Mouse (Mus musculus) skeletal muscle tissue, adult 2 months (tissue): ENCODE results near the gene Ppp2ca.
"Not testable (repeated sequence)": the region's sequence is repeated elsewhere in the genome, so short reads cannot be mapped to it uniquely, and the experiment has no call there.

Source experiments
- DNase-seq: peaks from one replicate; pipeline ENCODE4 v3.0.0-alpha.2; 2012; ENCODE audit warnings: low read depth, low spot score

Gene Ppp2ca

DNA sequence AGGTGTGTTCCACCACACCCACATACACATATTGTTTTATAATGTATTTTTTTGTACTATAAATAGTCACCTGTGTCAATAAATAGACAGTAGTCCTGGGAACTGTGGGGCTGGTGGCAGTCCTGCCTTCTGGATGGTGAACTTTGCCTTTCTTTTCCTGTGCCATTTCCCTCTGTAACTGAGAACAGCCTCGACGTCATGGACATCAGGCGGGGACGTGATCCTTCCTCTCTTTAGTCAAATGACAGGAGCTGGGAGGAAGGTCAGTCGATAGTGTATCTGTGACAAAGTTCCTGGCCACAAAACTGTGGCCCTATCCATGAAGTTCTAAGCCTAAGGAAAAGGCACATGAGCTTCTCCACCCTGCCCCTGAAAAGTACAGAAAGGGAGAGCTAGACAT is 3.9 kb upstream of the Ppp2ca start:
- DNase-seq = peak; percentile 69

GRCm38 (mm10) chr11:52097016-52097415 is 1.5 kb upstream of the Ppp2ca start:
- DNase-seq = no peak

DNA sequence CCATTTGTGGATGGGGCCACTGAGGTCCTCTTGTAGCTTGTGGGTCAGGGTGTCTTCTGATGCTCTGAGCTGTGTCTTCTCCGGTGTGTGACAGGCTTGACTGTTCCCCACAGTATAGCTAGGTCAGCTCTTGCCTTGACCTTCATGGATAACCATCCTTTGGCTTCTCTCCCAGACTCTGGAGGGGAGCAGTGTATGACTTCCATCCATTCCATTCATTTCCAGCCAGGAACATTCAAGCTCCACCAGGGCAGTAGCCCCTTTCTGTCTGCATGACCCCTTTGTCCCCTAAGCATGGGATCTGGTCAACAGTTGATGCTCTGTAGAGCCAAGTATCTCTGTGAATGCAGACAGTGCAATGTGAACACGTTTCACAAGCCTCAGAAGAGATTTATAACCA is 885 bp upstream of the Ppp2ca start:
- peak; percentile 33 for DNase-seq

GRCm38 (mm10) chr11:52099031-52099761 is 715 bp downstream of the Ppp2ca start:
- peak; percentile 48 for DNase-seq

DNA sequence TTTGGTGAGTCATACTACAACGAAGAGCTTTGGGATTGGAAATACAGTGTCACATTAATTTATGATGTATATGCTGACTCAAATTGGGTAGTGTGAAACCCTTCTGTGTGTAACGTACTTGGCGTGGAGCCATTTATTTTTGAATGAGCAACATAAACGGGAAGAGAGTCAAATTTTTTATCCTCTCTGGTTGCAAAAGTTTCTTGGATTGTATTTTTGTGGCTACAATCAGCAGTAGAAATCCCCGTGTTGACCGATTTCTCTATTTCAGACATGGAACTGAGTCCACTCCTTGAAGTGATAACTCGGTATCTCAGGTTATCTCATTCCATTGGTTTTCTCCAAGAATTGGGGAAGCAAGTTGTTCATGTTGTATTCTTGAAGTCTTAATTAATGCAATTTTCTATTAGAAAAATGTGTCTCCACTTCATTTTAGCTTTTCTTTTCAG is 1.3 kb downstream of the Ppp2ca start:
- no peak for DNase-seq

DNA sequence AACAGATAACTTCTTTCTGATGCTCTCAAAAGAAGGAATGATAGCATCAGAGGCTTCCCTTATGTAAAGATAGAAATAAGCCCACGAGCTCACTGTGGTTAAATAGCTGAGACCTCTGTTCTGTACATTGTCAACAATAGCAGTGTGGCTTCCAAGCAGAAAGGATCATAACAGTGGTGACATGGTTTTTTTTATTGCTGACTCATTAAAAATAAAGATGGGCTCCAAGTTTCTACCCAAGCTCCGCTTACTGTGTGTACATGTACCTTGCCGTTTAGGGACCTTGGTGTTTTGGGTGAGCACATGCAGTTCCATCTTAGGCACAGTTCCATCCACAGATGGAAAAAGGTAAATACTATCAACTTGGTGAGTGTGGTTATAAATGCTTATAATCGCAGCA is 4.5 kb downstream of the Ppp2ca start:
- no peak for DNase-seq

- no peak for DNase-seq
These were observed 7.0 kb downstream of the Ppp2ca start for GRCm38 (mm10) chr11:52105503-52105902.

DNA sequence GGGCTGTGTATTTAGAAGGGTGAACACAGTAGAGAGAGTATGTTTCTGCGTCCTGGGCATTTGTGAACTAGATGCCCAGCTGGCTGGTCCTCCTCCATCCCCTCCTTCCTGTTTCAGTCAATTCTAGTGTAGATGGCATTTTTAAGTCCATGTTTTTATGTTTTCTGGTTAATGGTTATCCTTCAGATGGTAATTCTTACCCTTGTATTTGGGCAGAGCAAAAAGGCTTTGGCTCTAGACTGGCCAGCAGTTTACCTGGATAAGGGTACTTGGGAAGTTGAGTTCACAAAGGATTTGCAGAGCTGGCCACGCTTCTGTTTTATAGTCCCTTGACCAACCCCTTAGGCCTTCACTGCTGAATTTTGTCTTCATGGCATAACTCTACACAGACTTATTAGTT is 7.6 kb downstream of the Ppp2ca start:
- no peak for DNase-seq

DNA sequence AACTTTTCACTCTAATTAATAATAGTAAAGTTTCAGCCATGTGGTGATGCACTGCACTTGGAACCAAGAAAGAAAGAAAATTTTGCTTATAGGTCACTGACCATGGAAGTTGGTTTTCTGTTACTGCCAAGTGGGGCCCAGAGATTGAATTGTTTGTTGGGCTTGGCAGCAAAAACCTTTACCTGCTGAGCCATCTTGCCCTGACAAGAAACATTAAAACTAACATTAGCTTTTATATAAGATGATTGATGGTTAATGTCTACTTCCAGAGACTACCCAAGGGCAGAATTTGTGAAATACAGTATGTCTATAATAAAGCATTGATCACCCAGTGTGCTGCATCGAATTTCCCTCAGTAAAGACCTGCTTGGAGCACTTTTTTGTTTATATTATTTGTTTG is 8.0 kb downstream of the Ppp2ca start:
- no peak for DNase-seq

- no peak for DNase-seq
These were observed 10.3 kb downstream of the Ppp2ca start for GRCm38 (mm10) chr11:52108796-52109195.

- DNase-seq = no peak
These were observed 10.9 kb downstream of the Ppp2ca start for GRCm38 (mm10) chr11:52109421-52109820.

DNA sequence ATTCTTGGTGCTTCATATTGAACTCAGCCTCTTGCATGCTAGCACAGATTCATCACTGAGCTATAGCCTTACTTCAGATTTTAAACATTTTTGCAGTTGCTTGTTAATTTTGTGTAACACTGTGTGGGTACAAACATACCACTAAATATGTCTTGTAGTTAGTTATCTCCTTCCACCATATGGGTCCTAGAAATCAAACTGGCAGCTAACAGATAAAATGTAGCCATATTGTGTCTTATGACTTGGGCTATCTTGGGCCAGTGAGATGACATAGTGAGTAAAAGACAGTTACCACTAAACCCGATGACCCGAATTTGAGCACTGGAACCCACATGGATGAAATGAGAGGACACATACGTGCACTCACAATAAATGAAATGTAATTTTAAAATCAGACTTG is 17.0 kb downstream of the Ppp2ca start:
- DNase-seq = no peak

DNA sequence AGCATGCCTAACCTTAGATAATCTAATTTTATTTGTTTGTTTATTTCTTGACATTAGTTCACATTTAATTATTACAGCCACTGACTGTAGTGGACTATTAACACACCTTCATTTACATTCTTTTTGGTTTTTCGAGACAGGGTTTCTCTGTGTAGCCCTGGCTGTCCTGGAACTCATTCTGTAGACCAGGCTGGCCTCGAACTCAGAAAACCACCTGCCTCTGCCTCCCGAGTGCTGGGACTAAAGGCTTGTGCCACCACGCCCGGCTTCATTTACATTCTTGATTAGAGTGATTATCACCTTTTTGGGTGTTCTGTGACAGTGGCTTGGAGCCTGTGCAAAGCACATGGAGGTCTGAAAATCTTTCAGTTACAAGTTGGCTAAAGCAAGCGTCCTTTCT is 17.6 kb downstream of the Ppp2ca start:
- DNase-seq = not testable (repeated sequence)

DNA sequence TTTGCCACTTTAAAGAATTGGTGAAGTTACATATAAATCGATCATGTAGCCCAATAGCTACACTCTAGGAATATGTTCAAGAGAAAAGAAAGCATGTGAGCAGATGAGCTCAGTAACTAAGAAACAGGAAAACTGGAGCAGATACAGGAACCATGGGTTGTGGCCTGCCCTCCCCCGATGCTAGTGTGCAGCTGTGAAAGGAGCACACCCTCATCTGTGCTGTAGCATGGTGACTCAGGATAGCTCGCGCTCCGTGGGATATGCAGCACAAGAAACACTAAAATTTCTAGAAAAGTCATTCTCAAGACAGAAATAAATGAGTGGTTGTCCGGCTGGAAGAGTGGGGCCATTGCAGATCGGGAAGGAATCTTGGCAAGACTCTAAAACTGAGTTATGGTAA is 18.7 kb downstream of the Ppp2ca start:
- no peak for DNase-seq

GRCm38 (mm10) chr11:52120415-52120814 is 21.9 kb downstream of the Ppp2ca start:
- not testable (repeated sequence) for DNase-seq

- DNase-seq = no peak
These were observed 23.6 kb downstream of the Ppp2ca start for GRCm38 (mm10) chr11:52122045-52122444.

- DNase-seq = no peak
These were observed 26.0 kb downstream of the Ppp2ca start for GRCm38 (mm10) chr11:52124468-52124867.

- DNase-seq = no peak
These were observed 28.7 kb downstream of the Ppp2ca start for GRCm38 (mm10) chr11:52127169-52127568.

DNA sequence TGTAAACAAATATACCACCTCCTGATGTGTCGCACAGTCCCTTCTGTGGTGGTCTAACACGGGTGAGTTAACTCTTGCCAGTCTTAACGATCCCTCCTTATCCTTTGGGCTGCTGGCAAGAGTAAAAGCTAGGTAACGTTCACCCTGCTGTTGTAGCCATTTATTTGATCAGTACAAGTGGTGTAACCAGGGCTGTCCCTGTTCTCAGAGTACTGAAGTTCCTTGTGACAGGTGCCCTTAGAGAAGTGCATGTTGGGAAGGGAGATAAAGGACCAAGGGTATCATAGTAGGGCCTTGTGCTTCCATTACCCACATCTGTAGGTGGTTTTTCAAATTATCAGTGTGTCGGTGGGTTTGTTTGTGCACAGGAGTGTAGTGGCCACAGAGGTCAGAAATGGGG is 29.3 kb downstream of the Ppp2ca start:
- DNase-seq = no peak

GRCm38 (mm10) chr11:52128316-52129061 is 30.0 kb downstream of the Ppp2ca start:
- DNase-seq = no peak

GRCm38 (mm10) chr11:52129171-52129570 is 30.7 kb downstream of the Ppp2ca start:
- DNase-seq = no peak

DNA sequence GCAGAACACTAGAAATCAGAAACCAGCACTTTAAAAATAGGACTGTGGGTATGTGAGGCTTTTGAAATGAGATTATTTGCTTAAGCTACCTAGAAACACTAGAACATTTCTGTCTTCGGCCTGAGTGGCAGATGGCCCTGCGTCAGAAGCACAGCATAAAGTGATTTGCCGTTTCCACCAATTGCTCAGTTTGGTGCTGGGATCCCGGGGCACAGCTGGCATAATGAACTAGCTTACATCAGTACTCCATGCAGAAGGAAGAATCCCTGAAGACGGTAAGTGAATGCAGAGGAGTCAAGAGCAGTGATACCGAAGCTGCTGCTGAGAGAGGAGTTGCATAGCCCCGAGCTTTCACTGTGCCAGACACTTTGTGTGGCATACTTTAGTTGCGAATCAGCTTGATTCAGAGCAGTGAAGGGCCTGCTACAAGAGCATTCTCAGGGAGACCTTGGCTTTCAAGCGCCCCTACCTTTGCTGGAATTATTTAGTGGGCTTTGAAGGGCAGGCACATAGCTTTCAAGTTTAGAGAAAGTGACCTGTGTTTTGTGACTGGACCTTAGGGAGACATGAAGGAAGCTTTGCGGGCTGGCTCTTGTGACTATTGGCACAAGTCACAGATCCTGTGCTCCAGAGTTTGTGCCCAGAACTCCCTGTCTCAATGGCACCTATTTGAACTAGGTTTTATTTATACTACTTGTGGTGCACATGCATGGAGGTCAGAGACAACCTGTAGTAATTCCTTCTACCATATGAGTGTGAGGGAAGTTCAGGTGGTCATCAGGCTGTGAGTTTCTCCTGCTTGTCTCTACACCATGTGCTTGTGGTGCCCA is 31.4 kb downstream of the Ppp2ca start:
- DNase-seq = no peak
